Comparison of ENCODE assay signal across 24 mouse cellular contexts in the genomic region with DNA sequence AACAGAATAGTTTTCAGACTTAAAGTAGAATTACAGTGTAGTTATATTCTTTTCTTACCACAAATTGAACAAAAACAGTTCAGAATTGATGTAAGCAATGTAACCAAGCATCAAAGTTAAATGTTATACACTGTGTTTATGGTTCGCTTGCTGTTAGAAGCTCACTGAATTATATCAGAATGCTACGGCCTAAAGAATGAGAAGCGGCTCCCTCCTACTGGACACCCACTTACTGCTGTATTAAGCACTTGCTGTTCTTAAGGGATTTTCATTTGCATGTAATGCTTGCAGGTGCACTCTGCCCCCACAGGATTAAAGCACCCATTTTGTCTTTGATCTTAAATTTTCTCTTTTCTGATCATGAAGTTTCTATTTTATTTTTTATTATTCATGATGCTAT.
DNase-seq lines count a peak whose midpoint lies in the region; ATAC-seq and TF ChIP-seq lines count a peak whose summit lies in the region.
"Had no signal": no experiment of that assay in that cellular context is flagged by ENCODE, and none has a peak within 500 bp of the region (broad histone marks: within the 10 kb centered on the region; RNA-seq: fewer than 3 reads in every experiment).

No protein-coding gene starts in this region.

- no peak; the same call in 1 of the 2 replicates for TF ChIP-seq CTCF in layer of hippocampus, adult 2 months (conservative IDR thresholded peaks at IDR 0.05)

- H3K4me2 ChIP-seq in forebrain, embryonic 15.5 days (replicated peaks): no peak overlapping the region

- no peaks in the 10 kb centered on the region for H3K9me3 ChIP-seq in forebrain, embryonic 15.5 days
- H3K9me3 ChIP-seq: G1E had no signal

- ATAC-seq in frontal cortex, adult (ENCODE audit: low TSS enrichment): peak; percentile 74; the same call in 1 of the 2 replicates
- ATAC-seq in forebrain, embryonic 15.5 days (replicated peaks): no peak
- ATAC-seq: activated CD4-positive, CD25-positive, alpha-beta regulatory T cell, adult 4 months; CD4-positive, CD25-positive, alpha-beta regulatory T cell, adult 4 months; Patski had no signal

- H3K27ac ChIP-seq in layer of hippocampus, adult 2 months: peak overlapping the region; percentile 53
- no peak overlapping the region for H3K27ac ChIP-seq in forebrain, embryonic 15.5 days (replicated peaks)

- no peak for DNase-seq in frontal cortex, postnatal 14 days (ENCODE audit: low spot score in 2 of 2)
- no peak for DNase-seq in layer of hippocampus, adult 2 months (ENCODE audit: low spot score in 2 of 2)
- DNase-seq in layer of hippocampus, adult 9-11 months: no peak
- DNase-seq in brain, adult 2 months (ENCODE audit: low read depth, low spot score): peak; percentile 67
- peak; percentile 43 for DNase-seq in telencephalon, adult 2 months (ENCODE audit: low read depth, low spot score)
- DNase-seq in adrenal gland, postnatal 4 days (ENCODE audit: low spot score in 2 of 2): no peak
- DNase-seq: adrenal gland, adult 2 months; adrenal gland, adult 8-10 months; adrenal gland, postnatal 10 days; adrenal gland, postnatal 14 days; adrenal gland, postnatal 25 days; adrenal gland, postnatal 36 days; B cell, adult 2 months; cerebellum, adult 11 months; cerebellum, adult 11-12 months; cerebellum, adult 18-20 months; cerebellum, adult 2 months had no signal

- H3K27me3 ChIP-seq in forebrain, embryonic 15.5 days: no peaks in the 10 kb centered on the region
- H3K27me3 ChIP-seq: CH12.LX, Patski had no signal

- H3K4me3 ChIP-seq in layer of hippocampus, adult 2 months: no peak overlapping the region
- H3K4me3 ChIP-seq in forebrain, embryonic 15.5 days: no peak overlapping the region

- H3K4me1 ChIP-seq in forebrain, embryonic 15.5 days: no peaks in the 10 kb centered on the region

- 71% methylated on average over 3 of the region's 3 CpGs for WGBS in forebrain, embryonic 15.5 days

- no peak overlapping the region for H3K9ac ChIP-seq in forebrain, embryonic 15.5 days (replicated peaks)

- H3K36me3 ChIP-seq in forebrain, embryonic 15.5 days: no peaks in the 10 kb centered on the region
- H3K36me3 ChIP-seq: G1E had no signal

Comparison
In these comparisons a context has a peak if more than half of its experiments do, and no peak if none do; other contexts are left out.
1. DNase-seq: peak in brain, adult 2 months (single experiment) and telencephalon, adult 2 months (single experiment); none in frontal cortex, postnatal 14 days (0 of 2), layer of hippocampus, adult 2 months (0 of 2), layer of hippocampus, adult 9-11 months (single experiment) and adrenal gland, postnatal 4 days (0 of 2).